Mouse (Mus musculus): ENCODE results near the gene Dagla. TPM values are rescaled to one million over a fixed set of nuclear protein-coding genes. Genes with fewer than 3 reads are reported as not detected.

Gene Dagla
- total RNA-seq, 2 experiments from 2014 or later = 82.5 to 83.4 TPM

- no peak for DNase-seq (ENCODE audit: low spot score in 2 of 2)
These were observed 18.2 kb downstream of the Dagla start for GRCm38 (mm10) chr19:10286458-10286872.

DNA sequence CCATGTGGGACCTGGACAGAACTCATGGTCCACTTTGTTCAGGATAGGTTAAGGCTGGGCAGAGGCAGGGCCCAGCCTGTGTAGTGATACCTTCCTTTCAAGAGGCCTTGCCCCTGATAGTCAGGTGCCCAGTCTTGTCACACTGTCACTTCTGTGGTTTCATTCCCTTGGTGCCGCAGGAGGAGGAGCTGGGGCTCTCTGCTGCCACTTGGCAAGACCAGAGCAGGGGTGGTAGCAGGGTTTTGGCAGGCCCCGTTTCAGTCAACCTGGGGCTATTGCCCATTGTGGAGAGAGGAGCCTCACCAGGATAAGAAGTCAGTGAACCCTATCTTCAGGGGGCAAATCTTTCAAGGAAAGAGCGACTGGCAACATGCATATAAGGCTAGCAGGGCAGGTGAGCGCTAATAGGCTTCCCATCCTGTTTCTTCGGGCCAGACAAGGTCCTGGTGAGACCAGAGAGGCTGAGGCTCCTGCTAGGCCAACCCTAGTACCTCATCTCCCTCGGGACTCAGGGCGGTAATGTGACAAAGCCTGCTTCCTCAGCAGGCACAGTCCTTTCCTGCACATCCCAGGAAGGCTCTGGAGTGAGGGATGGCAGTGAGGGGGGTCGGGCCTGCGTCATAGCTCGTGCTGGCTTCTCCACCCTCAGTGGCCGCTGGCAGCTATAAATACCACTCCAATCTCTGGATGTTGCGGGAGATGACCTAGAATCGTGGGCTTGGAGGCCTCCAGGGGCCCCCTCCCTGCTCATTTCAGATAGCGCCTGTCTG is 23.7 kb downstream of the Dagla start:
- no peak for DNase-seq (ENCODE audit: low spot score in 2 of 2)

DNA sequence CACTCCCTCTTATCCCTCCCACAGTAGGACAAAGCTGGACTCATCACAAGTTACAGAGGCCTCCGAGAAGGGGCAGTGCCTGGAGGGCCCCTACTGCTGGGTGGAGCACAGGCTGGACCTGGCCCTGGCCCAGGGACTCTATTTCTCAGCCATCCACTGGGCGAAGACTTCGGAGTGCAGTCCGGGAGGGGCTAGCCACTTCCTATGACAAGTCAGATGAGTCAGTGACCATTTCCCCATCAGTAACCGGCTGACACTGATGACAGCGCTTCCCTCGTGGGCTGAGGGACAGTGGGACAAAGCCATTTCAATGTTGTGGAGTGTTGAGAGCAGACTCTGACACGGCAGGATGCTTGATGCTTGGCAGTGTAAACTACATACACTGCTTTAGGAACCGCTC is 25.0 kb downstream of the Dagla start:
- DNase-seq (ENCODE audit: low spot score in 2 of 2) = no peak

GRCm38 (mm10) chr19:10278669-10279324 is 25.9 kb downstream of the Dagla start:
- DNase-seq (ENCODE audit: low spot score in 2 of 2) = no peak

DNA sequence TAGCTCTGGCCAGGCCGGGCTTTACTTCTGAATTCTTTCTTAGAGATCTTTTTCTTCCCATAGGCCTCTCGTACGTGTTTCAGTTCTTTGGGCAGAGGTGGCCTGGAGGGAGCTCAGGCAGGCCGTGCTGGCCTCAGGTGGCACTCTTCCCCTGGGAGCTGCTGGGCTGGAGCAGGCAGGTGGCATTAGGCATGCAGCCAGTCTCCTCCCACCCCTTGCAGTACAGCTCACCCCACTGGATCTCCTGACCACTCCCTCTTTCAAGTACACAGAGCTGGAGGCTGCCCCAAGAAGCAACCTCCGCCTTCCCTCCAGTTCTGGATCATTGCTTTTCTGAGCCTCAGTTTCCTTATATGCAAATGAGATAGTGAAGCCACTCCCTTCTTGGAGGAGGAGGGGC is 26.9 kb downstream of the Dagla start:
- no peak for DNase-seq (ENCODE audit: low spot score in 2 of 2)

DNA sequence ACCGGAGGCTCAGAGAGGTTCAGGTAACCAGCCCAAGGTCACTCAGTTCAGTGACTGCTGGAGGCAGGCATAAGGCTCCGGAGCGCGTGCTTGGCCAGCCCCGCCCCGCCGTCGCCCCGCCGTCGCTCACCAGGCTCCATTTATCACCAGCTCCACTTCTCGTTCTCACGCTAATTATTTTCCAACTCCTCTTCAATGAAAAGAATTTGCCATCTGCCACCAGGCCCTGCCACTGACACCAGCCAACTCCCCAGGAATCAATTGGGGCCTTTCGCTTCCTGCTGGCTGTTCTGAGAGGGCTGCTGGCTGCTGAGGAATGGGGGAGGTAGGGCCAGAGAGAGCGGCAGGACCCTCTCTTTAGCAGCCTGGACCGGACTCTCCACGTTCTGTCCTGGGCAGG is 27.3 kb downstream of the Dagla start:
- no peak for DNase-seq (ENCODE audit: low spot score in 2 of 2)

GRCm38 (mm10) chr19:10276483-10277144 is 28.1 kb downstream of the Dagla start:
- peak in 1 of 2 experiments; percentile 71 for DNase-seq (ENCODE audit: low spot score in 2 of 2)

- no peak for DNase-seq (ENCODE audit: low spot score in 2 of 2)
These were observed 30.6 kb downstream of the Dagla start for GRCm38 (mm10) chr19:10274056-10274455.

- DNase-seq (ENCODE audit: low spot score in 2 of 2) = peak; percentile 77 to 88
These were observed 31.9 kb downstream of the Dagla start for GRCm38 (mm10) chr19:10272746-10273145.

DNA sequence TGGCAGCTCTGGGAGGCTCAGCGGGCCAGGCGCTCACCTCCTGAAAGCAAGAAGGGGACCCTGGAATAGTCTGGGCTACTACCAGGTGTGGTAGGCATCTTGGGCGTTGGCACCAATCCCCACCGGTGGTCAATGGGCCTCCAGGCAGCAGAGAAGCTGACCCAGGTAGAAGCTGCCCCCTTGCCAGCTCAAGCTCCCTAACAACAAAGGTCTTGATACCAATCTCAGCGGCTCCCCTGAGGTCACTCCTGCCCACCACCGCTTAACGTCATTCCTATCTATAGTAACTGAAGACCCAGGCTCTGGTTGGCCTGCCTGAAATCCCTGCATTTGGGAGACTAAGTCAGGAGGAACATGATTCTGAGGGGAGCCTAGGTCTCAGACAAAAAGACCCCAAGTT is 33.1 kb downstream of the Dagla start:
- no peak for DNase-seq (ENCODE audit: low spot score in 2 of 2)

- DNase-seq (ENCODE audit: low spot score in 2 of 2) = no peak
These were observed 34.3 kb downstream of the Dagla start for GRCm38 (mm10) chr19:10270356-10270755.

GRCm38 (mm10) chr19:10268851-10269250 is 35.8 kb downstream of the Dagla start:
- no peak for DNase-seq (ENCODE audit: low spot score in 2 of 2)

- DNase-seq (ENCODE audit: low spot score in 2 of 2) = no peak
These were observed 36.7 kb downstream of the Dagla start for GRCm38 (mm10) chr19:10267953-10268352.

DNA sequence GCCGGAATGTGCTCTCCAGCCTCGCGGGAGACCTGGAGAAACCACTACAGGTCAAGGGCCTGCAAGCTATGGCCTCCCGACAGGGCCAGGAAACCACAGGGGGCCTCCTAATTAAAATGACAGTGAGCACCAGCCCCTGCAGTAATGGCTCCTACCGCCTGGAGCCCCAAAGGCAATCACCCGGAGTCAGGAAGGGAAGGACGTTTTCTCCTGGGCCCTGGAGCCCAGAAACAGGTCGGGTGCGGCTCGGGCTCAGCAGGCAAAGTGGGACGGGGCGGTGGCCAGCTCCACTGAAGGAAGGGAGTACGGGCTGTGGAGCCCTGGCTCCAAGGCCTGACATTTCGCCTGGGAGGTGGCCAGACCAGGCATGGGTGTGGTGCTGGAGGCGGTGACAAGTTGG is 37.6 kb downstream of the Dagla start:
- no peak for DNase-seq (ENCODE audit: low spot score in 2 of 2)

DNA sequence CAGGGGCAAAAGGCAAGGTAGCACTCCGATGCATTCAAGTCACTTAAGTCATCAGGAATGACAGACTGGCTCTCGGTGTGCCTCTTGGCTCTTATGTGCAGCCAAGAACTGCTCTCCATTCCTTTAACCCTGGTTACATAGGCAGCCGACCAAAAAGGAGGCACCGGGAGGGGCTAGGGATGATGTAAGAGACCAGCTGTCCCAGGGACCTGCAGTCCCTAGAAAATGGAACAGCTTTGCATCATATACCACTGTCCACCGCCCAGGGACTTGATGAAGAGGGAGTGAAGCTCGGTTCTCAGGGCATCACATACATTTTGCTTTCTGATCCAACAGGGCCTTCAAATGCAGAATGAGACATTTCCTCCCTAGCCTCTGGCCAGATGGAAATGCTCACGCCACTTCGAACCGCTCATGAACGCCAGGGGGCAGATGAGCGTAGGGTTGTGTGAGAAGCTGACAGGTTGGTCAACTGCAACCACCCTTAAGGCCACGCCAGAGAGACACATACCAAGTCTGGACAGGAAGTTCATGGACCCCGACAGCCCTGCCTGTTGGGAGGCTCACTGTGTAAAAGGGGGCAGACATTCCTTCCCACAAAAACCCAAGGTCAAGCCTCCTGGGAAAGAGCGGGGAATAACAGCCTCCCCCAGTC is 38.4 kb downstream of the Dagla start:
- DNase-seq (ENCODE audit: low spot score in 2 of 2) = peak; percentile 76 to 77

- no peak for DNase-seq (ENCODE audit: low spot score in 2 of 2)
These were observed 43.3 kb downstream of the Dagla start for GRCm38 (mm10) chr19:10261369-10261768.

DNA sequence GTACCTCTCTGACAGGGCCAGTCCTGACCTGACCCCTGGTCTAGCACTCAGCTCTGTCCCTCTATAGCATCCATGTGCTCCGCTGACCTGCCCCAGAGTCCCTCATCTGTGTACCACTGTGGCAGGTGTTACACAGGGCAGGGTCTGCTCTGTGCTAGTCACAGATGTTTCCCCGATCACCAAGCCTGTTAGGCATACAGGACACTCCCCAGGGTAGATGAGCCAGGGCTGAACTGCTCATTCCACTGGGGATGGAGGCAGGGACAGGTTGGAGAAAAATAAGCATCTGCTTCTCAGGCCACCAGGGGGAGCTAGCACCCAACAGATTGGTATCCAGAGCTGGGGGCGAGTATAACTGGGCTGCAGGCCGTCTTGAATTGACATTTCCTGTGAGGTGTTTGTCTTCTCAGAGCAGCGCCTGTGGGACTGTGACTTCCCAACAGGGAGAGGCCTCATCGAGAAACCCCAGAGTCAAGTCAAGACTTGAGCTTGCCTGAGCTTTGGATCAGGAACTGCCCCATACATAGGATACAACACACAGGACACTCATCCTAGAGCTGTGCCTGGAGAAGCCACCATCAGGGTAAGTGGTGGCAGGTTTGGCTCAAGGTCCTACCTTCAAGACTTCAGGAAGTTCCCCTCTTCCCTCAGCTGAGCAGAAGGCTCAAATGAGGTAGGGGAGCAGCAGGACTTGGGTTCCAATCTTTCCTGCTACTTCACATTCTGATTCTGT is 46.2 kb downstream of the Dagla start:
- peak; percentile 84 to 91 for DNase-seq (ENCODE audit: low spot score in 2 of 2)

DNA sequence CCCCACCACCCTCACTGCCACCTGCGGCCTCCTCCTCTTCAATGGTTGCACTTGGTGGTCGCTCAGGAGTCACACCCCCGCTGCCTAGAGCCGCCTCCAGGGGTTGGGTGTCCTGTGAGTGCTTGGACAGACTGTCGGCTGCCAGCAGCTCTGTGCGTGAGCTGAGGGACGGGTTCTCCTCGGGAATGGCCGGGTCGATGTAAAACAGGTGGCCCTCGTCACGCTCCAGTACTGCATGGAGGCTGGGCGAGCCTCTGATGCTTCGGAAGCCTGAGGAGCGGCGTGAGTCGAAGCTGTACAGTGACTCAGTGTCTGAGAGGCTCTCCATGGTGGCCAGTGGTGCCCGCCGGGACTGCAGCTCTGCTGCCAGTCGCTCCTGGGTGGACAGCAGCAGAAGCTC is 56.5 kb downstream of the Dagla start:
- DNase-seq (ENCODE audit: low spot score in 2 of 2) = no peak

GRCm38 (mm10) chr19:10247165-10247564 is 57.5 kb downstream of the Dagla start:
- DNase-seq (ENCODE audit: low spot score in 2 of 2) = no peak

DNA sequence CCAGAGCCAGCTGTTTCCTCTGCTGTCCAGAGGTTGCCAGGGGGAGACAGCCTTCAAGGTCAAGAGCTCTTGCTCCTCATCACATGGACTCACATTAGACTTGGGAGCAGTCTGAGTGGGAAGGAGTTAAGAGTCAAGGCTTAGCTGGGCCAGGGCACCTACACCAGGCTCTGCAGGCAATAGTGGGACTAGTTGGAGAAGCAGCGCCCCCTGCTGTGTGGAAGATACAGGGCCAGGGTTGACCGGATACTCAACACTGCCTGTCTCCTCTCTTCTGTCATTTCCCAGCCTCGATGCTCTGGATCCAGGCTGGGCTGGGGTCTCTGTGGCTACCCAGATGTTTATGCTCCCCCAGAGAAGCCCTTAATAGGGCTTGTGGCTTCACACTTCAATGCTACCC is 60.5 kb downstream of the Dagla start:
- DNase-seq (ENCODE audit: low spot score in 2 of 2) = peak; percentile 47 to 72

- DNase-seq (ENCODE audit: low spot score in 2 of 2) = peak in 1 of 2 experiments; percentile 19
These were observed 61.8 kb downstream of the Dagla start for GRCm38 (mm10) chr19:10242916-10243315.

Data from left cerebral cortex, adult 18-20 months (tissue).